Mouse (Mus musculus) splenic B cell, adult 2 months (primary cell): ENCODE measurements around the gene Pced1b.

Experiments
- DNase-seq: peaks from one replicate; pipeline ENCODE4 v3.0.0-alpha.2; 2011; ENCODE audit warnings: low read depth, low spot score
- H3K27me3 ChIP-seq: 2 replicates; pipeline ENCODE4 v1.6.1; 2012; ENCODE audit warnings: mild to moderate bottlenecking, low read length, moderate library complexity, mixed read lengths; ENCODE audit not compliant: control insufficient read depth, poor library complexity, insufficient read depth, severe bottlenecking
- H3K36me3 ChIP-seq: 2 replicates; pipeline ENCODE4 v1.6.1; 2012; ENCODE audit warnings: mild to moderate bottlenecking, low read length, moderate library complexity, mixed read lengths; ENCODE audit not compliant: control insufficient read depth, poor library complexity, insufficient read depth, severe bottlenecking

Gene Pced1b

DNA sequence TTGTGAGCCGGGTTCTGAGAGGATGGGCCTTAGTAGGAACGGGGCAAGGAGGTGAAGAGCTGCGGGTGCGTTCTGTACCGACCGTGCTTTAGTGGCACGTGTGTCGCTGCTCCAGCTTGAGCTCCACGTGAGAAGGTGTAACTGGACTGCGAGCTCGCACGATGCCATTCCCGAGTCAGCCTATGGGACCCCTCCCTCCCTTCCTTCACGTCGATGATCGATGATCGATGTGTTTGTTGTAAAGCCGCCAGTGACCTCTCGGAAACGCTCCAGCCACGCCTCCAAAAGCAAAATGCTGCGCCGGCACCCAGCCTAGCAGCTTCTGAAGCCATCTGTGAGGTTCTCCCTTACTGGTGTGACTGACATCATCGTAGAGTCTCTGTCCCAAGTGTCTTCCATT, 76.6 kb downstream of the Pced1b start:
- Histone ChIP-seq H3K36me3 (no peaks in the 10 kb centered on the region), H3K27me3 (no peaks in the 10 kb centered on the region)
- DNase-seq = no peak

DNA sequence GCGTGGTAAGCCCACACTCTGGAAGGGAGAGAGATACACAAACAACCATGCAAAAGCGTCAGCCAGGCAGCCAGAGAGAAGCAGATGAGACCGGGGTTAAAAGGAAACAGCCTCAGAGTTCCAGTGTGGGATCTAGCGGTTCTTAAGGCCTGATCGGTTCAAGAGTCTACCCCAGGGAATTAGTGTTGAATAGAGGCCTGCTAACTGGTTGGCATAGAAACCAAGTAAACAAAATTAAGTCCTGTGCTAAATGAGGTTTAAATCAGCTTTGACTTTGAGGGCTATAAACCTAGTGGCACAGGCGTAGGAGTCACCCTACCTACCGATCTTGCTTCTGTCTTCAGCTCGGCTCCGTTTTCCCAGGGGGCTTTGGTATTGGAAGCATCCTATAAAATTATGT, 77.4 kb downstream of the Pced1b start:
- Histone ChIP-seq H3K36me3 (no peaks in the 10 kb centered on the region; the same call in 1 of the 2 replicates), H3K27me3 (no peaks in the 10 kb centered on the region)
- DNase-seq = no peak

DNA sequence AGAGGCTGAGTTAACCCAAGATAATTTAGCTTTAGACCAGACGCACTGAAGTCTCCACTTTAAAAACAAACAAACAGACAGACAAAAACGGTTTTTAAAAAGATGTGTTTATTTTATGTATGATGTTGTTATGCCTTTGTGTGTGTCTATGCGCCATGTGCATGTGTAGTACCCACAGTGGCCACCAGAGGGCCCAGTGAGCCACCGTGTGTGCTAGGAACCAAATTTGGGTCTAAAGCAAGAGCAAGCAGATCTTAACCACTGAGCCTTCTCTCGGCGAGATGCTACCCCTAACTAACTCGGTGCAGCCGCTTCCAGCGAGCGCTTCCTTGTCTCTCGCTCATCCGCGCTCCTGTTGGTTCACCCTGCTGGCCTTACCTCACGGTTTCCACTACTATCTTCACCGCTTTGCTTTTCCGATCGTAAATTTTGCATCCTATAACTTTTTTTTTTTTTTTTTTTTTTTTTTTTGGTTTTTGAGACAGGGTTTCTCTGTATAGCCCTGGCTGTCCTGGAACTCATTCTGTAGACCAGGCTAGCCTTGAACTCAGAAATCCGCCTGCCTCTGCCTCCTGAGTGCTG, 80.7 kb downstream of the Pced1b start:
- H3K27me3 ChIP-seq = no peaks in the 10 kb centered on the region
- DNase-seq = peak; percentile 82

DNA sequence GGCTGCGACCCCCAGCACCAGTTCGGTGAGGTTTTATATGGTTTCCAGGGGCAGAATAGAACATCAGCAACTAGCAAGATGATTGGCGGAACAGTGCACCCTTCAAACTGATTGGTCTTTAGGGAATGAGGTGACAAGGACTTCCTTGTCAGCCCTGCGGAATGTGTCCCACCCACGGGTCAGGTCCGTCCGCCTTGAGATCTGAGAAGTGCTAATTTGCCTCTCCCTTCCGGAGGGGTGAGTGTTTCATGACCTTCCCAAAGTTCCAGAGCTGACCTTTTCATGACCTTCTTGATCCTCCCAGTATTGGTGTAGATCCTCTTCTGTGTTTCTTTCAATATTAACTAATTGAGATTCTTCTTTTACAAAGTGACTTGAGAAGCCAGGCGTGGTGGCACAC, 85.7 kb downstream of the Pced1b start:
- DNase-seq = no peak
- Histone ChIP-seq H3K27me3 (no peaks in the 10 kb centered on the region), H3K36me3 (peaks cover 3% of the 10 kb centered on the region; the same call in 1 of the 2 replicates)

More for the DNA sequence above, 80.7 kb downstream of the Pced1b start:
- no peaks in the 10 kb centered on the region; the same call in 1 of the 2 replicates for H3K36me3 ChIP-seq

DNA sequence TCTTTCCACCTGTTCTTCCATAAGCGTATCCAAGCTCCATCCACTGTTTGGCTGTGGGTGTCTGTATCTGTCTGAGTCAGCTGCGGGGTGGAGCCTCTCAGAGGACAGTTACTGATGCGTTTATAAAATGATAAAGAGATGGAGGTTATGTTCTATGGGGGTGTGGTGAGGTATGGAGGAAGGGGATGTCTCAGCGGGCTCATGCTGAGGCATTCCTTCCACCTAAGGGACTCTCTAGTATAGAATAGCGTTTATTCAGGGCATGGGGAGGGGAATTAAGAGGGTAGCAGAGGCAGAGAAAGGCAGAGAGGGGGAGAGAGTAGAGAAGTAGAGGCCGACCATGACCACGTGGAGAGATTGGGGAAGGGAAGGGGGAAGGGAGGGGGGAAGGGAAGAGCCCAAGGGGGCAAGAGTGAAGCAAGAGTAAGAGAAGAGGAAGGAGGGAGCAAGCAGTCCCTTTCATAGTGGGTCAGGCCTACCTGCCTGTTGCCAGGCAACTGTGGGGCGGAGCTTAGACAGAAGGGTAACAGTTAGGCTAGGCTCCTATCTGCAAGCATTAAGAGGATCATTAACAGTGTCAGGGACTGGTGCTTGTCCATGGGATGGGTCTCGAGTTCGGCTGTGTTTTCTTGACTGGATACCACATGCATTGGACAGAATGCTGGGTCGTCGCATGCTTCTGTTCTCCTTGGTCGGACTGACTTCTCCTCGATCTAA, 90.9 kb downstream of the Pced1b start:
- H3K27me3 ChIP-seq = no peaks in the 10 kb centered on the region
- H3K36me3 ChIP-seq = peaks cover 3% of the 10 kb centered on the region; the same call in 1 of the 2 replicates
- DNase-seq = peak; percentile 64

DNA sequence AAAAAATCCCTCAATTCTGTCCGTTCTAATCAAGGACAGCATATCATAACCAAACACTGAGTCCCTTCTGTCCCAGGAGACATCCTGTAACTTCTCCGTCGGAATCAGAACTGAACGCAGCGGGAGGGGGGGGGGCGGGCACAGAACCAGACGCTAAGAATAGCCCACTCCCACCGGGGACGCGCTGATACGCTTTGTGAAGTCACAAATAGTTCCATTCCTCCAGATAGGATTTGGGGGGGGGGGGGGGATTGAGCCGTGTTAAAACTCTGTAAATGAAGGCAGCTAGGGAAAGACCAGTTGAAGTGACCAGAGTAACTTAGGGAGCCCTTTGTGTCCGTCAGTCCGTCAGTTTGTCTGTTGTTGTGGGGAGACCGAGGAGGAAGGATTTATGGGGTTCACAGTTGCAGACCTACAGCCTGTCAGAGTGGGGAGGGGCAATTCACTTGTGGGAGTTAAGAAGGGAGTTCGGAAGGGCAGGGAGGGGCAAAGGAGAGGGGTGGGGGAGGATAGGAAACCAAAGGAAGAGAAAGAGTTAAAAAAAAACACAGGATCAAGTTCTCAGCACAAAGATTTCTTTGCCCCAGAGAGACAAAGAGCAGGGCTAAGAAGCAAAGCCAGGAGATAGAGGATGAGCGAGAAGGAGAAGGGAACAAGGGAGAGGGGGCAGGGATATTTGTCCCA, 91.6 kb downstream of the Pced1b start:
- H3K36me3 ChIP-seq = peaks cover under 1% of the 10 kb centered on the region; the same call in 1 of the 2 replicates
- no peaks in the 10 kb centered on the region for H3K27me3 ChIP-seq
- DNase-seq = no peak

DNA sequence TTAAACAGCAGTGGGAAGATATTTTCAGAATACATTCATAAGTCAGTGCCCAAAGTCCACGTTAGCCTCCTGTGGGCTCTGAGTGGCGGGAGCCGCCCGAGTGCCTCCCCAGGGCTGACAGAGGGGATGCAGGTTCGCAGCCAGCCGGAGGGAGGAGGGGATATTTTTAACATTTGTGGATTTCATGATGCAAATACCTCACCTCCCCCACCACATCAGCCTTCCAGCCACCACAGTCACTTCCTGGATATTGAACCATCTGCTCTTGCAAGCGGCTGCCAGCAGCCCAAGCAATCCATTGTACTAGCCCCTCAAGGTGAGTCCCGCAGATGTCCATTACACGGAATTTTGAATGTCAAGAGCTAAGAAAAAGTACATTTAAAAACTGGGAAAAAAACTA, 95.4 kb downstream of the Pced1b start:
- DNase-seq = peak; percentile 23
- H3K36me3 ChIP-seq = no peaks in the 10 kb centered on the region
- H3K27me3 ChIP-seq = no peaks in the 10 kb centered on the region

DNA sequence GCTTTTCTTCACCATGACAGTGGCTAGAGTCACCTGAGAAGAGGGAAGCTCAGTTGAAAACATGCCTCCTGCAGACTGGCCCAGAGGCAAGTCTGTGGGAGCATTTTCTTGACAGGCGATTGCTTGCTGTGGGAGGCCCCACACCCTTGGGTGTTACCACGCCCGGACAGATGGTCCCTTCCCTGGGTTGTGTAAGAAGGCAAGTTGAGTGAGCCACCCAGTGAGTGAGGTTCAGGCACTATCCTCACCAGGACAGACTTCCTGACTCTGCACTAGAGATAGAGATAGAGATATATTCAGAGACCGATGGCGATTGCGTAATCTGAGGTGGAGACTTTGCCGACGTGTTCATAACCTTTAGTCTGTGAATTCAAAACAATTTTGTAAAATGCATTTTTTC, 96.0 kb downstream of the Pced1b start:
- peak; percentile 23 for DNase-seq
- Histone ChIP-seq H3K36me3 (no peaks in the 10 kb centered on the region), H3K27me3 (no peaks in the 10 kb centered on the region)

DNA sequence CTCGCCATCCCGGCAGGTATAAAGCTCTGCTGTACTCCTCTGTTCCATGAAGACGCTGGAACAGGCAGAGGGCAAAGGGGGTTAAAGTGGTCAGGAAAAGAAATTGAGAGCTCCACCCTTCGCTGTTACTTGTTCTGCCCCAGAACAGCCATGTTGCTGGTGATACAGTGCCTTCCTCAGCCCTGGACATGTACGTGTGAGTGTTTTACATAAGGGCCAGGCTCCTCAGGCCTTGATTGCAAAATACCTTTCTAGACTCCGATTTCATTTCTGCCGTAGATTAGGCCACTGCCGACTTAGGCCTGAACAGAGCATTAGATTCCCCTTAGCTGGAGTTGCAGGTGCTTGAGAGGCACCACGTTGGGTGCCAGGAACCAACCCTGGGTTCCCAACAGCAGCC, 97.0 kb downstream of the Pced1b start:
- no peaks in the 10 kb centered on the region for H3K27me3 ChIP-seq
- no peak for DNase-seq

DNA sequence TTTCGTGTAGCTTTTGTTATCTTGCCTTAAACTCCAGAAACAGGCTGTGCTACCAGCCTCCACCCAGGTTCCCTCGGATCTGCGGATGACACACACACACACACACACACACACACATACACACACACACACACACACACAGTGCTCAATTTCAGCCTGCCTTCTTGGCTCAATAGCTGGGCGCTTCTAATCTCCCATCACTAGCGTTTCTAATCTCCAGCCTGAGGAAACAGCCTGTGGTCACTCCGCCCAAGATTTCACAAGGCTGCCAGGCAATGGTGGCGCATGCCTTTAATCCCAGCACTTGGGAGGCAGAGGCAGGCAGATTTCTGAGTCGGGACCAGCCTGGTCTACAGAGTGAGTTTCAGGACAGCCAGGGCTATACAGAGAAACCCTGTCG, 98.2 kb downstream of the Pced1b start:
- H3K36me3 ChIP-seq = no peaks in the 10 kb centered on the region
- no peak for DNase-seq
- no peaks in the 10 kb centered on the region for H3K27me3 ChIP-seq

More for the DNA sequence above, 97.0 kb downstream of the Pced1b start:
- H3K36me3 ChIP-seq = no peaks in the 10 kb centered on the region

DNA sequence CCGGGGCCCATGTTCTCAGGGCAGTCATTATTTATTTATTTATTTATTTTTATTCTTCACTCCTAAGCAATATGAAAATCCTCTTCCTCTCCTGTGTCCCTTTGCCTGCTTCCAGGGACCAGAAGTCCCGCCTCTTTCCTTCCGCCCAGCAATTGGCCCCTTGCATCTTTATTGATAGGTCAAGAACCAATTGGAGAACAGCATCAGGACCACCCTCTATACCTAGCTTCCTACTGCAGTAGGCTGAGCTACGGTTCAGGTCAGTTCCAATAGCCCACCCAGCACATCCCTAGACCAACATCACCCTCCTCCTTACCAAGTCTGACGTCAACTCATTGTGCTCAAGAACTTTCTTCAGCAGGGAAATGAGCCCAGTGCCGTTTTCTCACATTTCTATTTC, 99.0 kb downstream of the Pced1b start:
- no peaks in the 10 kb centered on the region for H3K36me3 ChIP-seq
- DNase-seq = no peak
- H3K27me3 ChIP-seq = no peaks in the 10 kb centered on the region

DNA sequence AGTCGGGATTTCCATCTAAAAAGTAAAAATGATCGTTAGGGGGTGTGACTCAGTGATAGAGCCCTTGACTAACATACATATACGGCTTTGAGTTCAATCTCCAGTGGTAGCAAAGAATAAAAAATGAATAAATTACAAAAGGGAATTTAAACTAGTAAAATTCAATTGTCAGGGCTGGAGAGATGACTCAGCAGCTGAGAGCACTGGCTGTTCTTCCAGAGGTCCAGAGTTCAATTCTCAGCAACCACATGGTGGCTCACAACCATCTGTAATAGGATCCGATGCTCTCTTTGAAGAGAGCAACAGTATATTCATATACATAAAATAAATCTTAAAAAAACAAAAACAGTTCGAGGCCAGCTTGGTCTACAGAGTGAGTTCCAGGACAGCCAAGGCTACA, 99.5 kb downstream of the Pced1b start:
- no peaks in the 10 kb centered on the region for H3K27me3 ChIP-seq
- DNase-seq = no peak
- H3K36me3 ChIP-seq = no peaks in the 10 kb centered on the region

DNA sequence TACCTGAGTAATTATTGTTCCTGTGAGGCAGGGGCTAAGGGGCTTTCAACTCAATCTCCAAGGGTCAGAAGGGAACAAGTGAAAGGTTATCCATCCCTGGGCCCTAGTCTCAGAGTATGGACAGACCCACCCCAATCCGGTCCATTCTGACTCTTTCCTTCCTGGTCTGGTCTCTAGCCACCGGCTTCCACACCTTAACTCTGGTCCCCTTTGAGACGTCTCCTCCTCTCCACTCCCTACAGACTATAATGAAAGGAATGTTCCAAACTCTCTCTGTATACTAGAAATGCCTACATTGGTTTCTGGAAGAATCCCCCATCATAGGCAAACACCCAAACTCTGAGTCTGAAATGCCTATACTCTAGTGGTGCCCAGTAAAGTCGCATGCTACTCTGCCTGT, 100.0 kb downstream of the Pced1b start:
- DNase-seq = no peak
- H3K27me3 ChIP-seq = no peaks in the 10 kb centered on the region
- H3K36me3 ChIP-seq = no peaks in the 10 kb centered on the region

DNA sequence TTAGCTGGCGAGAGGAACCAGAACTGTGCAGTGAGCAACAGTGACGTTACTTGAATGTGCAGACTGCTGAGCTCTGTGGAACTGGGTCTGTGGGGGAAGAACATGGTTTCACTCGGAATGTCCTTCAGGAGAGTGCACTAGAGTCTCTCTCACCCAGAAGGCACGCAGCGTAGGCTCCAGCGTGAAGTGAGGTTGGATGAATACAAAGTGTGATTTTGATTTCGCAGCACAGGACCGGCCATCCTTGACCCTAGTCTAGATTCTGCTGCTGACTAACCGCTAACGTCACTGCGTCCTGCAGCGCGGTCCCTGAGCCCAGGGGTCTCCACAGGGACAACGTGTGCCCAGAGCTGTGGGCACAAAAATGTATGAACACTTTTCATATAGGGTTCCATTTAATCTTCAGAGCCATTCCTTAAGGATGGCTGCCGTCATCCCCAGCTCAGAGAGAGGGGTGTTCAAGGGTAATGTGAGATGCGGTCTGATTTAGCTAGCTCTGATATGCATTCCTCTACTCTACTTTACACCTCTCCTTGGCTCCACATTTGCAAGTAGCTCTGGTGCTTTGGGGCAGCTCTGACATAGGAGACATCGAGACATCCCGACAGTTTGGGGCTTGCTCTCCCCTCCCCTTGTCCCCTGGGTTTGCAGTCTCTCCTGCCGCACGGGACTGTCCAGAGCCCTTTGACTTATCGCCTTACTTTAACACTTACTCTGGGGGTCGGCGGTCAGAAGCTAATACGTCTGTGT, 101.8 kb downstream of the Pced1b start:
- no peaks in the 10 kb centered on the region for H3K27me3 ChIP-seq
- no peak for DNase-seq
- H3K36me3 ChIP-seq = no peaks in the 10 kb centered on the region

DNA sequence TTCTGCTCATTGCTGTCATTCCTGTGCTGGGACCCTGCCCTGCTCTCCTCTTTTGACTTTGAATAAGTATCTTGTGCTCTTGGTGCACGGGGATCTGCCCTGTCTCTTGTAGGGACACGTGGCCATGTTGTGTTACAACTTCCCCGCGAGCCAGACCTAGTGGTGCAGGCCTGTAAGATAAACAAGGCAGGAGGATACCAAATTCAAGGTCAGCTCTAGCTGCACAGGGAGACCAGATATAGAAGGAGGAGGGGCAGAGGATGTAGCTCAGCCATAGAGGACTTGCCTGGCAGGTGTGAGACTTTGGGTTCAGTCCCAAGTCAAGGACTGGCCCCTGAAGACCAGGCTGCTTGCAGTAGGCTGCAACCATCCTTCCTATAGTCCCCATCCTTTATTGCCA, 103.6 kb downstream of the Pced1b start:
- H3K36me3 ChIP-seq = no peaks in the 10 kb centered on the region
- no peak for DNase-seq
- no peaks in the 10 kb centered on the region for H3K27me3 ChIP-seq
